Mouse (Mus musculus): ENCODE results near the gene Efemp2.

Efemp2 gene

DNA sequence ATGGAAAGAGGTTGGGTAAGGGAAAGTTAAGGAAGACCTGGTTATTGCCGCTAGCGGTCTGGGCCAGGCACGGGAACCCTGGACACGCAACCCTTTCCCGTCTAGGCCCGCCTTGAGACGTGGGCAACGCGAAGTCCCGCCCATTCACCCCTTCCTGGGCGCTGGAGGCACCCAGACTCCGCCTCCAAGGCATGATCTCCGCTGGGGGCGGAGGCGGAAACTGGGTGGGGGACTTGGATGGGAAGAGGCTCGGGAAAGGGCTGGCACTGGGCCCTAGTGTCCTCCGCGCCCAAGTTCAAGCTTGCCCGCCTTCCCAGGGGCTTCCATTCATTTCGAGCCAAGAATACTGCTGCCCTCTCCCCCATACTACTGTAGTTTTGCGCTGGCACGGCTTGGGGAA lies at the start of gene Efemp2:
Efemp2 (plus strand) TSS at position 235 of the 400 bp plus-strand sequence.
- peak; percentile 99 for DNase-seq

DNA sequence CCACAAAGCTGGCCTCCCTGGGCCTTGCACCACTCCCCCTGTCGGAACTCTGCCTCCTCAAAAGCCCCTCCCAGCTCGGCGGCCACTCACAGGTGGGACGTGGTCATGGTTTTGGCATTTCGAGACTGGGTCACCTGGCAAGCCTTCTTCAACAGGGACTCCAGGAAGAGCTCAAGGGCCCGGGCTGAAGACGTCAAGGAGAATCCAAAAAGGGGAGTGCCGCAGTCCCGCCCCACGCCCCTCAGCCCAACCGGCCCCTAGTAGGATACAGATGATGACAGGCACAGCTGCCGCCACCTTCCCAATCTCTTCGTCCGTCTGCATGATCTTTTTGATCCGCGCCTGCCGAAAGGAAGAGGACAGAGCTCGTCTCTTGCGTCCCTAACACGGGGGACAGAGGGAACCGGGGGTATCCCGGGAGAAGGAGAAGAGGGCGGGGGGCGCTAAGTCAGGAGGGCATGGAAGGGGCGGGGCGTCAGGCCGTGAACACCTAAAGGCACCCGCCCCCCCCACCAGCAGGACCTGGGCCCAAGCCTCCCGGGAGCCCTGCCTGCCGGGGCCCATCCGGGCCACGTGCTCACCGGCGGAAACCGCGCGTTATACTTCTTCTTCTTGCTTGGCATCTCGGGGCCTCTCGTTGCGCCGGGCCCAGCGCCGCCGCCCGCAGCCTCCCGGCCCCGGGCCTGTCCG lies 49.5 kb upstream of the Efemp2 start:
- peak; percentile 99 for DNase-seq

DNA sequence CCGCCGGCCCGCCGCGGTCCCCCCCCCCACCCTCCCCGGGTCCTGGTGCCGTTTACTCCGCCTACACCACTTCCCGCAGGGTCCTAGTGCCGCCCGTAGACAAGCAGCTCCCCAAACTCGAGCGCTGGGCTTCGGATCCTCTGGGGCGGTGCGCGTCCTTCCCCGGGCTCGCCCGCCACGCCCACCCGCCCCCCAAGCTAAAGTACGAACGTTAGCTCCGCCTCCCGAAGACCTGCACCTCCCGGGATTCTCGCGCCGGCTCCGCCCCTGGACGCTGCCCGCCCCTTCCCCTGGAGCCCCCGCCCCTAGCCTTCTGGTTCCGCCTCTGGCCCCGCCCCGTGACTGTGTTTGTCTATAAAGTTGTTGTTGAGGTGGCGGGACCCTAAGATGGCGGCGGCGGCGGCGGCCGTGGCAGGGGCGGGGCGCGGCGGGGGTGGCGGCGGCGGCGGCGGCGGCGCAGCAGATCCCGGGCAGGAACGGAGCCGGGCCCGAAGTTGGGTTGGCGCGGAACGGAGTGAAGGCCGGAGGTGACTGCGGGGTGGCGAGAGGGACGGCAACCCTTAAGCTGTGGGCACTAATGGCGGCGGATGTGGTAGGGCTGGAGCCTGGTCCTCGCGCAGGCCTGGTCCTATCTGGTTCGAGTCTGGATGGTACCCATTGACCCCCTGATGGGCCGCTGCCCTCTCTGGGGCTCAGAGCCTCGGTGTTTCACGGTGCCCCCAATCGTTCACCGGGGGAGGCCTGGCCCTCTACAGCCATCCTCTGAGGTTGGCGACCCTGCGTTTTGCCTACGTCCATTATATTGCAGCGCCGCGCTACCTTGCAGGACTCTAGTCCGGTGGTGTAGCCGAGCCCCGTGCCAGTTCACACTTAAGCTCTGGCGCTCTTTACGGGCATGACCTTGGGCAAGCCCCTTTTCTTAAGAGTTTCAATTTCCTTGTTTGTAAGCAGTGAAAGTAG lies 48.7 kb upstream of the Efemp2 start, which contains the start of the genes Drap1 and AI837181:
Drap1 (minus strand) TSS at position 198 of the 960 bp plus-strand sequence.
AI837181 (plus strand) TSS at position 363 of the 960 bp plus-strand sequence.
- DNase-seq: peak; percentile 99

DNA sequence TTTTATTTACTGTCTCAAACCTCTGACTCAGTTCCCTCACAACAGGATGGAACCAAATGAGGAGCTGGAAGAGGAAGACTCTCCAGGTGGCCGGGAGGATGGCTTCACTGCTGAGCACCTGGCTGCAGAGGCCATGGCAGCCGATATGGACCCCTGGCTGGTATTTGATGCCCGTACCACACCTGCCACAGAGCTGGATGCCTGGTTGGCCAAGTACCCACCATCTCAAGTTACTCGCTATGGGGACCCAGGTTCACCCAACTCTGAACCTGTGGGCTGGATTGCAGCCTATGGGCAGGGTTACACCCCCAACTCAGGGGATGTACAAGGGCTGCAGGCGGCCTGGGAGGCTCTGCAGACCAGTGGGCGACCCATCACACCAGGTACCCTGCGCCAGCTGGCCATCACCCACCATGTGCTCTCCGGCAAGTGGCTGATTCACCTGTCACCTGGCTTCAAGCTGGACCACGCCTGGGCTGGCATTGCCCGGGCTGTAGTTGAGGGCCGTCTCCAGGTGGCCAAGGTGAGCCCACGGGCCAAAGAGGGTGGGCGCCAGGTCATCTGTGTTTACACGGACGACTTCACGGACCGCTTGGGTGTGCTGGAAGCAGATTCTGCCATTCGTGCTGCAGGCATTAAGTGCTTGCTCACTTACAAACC lies 47.7 kb upstream of the Efemp2 start:
- peak; percentile 97 for DNase-seq

DNA sequence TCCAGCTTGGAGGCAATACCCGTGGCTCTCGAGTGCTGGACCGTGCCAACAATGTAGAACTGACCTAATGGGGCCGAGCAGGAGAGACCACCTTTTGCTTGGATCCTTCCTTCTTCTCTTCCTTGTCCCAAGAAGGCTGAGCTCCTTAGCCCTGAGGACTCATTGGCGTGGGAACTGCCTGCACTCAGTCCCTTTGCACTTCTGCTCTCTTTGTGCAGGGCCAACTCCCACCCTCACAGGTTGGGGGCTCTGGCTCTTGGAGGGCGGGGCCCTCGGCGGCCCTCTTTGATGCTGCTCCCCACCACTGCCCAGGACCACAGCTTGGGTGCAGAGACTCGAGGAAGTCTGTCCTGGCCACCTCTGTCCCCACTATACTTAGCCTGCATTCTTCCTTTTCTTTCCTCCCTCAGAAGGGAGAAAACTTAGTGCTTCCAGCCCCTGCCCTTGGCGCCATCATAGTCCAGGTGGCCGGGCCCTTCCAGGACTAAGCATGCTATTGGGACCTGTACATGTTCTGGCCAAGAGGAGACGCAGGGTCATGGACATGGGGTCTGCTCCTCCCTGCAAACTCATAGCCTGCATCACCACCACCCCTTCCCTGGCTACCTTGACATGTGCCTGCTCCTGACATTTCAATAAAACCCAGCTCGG lies 47.0 kb upstream of the Efemp2 start:
- peak; percentile 92 for DNase-seq

DNA sequence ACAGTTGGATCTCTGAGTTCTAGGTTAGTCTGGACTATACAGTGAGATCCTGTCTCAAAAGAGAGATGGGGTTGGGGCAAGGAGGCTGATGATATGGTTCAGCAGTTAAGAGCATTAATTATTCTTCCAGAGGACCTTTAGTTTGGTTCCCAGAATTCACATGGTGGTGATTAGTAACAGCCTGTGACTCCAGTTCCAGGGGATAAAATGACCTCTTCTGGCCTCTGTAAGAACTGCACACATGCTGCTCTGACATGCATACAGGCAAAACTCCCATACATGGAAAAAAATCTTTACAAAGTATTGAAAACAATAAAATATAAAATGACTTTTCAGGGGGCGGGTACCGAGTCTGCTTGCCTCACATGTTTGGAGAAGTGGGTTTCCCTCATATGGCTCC lies 45.7 kb upstream of the Efemp2 start:
- no peak for DNase-seq

DNA sequence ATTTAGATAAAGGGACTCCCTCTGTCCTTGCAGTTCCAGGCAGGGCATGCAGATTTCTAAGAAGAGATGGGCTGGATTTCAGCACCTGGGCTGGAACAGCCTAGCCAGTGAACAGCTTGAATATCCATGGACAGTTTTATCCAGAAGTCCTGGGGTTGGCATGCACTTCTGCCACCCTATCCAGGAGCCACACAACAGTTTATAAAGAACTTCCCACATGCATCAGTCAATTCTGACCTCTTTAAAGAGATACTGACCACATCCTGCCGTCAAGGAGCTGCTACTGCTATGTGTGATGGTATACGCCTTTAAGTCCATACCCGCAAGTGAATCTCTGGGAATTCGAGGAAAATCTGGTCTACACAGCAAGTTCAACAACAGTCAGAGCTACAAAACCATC lies 44.5 kb upstream of the Efemp2 start:
- no peak for DNase-seq

DNA sequence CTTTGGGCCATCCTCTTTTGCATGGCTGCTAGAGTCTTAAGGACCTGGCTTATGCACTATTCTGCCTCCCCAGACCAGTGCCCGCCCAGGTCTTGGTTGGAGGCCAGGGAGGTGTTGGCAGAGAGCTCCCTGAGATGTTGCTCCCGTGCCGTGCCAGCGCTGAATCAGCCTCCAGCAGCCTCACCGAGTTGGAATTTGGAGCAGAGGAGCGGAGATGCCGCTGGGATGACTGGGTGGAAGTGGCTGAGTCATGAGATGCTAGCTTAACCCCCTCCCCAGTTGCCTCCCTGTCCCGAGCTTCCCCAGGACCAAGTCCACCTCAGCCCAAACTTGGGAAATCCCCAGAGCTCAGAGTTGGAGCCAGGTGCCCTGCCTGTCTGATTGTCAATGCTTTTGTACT lies 43.9 kb upstream of the Efemp2 start:
- DNase-seq: peak; percentile 96

DNA sequence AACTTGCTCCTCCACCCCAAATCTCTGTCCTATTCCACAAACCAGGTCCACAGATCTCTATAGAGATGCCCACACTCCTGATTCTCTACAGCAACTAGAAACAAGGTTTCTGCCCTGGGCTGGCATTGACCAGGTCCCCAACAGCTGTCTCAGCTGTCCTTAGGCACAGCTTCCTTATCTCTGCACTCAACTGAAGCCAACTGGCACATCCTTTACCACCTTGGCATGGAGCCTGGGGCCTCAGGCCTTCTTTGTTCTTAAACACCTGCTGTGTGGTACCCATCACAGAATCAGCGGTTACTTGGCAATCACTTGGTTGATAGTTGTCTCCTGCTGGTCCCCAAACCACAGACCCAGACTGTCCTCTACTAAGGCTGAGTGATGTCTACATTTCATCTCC lies 43.3 kb upstream of the Efemp2 start:
- no peak for DNase-seq

DNA sequence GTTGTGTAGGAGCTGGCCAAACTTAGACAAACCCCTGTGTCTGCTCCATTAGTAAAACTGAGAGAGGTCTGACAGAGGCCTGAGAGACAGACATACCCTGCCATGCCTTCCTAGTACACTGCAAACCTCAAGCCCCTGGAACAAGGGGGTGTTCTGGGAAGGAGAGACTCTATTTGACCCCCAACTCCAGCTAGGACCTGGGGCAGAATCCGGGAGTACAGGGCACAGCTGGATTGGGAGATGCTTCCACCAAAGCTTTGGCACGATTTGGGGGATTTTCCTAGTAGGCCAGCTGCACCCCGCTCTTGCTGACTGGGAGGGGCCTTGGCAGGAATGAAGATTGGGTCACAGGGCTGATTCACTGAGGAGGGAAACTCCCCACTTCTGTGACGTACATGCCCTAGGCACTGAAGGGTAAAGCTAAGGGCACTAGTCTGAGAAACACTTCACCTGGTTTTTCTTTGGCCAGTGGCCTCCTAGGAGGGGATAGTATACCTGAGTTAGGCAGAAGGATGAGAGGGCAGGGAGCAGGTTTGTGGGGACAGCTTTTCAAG lies 41.8 kb upstream of the Efemp2 start:
- DNase-seq: peak; percentile 94

DNA sequence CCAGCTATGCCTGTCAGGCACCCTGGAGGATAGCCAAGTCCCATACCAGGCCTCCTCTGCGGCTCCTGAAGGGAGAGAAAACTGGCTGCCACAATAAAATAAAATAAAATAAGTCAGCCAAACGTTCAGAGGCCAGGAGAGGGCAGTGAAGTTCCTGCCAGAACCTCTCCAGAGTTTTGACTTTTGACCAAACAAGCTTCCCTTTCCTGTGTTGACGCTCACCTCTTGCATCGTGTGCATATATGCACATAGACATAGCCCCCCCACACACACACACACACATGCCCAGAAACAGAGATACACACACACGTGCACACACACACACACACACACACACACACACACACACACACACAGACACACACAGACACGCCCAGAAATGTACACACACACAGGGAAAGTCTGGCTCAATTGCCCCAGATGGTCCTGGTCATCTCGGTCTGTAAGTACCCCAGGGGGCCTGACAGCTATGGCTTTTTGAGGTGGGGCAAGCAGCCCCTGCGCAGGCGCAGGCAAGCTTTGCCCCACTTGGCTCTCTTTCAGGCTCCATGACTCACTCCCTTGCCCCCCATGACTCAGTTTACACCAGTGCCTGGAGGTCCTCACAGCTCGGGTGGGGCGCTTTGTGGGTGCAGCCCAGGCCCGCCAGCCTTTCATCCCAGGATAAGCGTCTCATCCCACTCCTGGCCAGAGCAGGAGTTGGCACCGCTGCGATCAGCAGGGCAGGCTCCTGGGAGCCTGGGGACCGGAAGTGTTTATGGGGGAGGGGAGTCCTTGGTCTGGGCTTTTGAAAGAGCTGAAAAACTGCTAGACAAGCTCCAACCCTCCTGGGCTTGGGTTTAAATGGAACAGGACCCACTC lies 40.5 kb upstream of the Efemp2 start:
- peak; percentile 97 for DNase-seq

DNA sequence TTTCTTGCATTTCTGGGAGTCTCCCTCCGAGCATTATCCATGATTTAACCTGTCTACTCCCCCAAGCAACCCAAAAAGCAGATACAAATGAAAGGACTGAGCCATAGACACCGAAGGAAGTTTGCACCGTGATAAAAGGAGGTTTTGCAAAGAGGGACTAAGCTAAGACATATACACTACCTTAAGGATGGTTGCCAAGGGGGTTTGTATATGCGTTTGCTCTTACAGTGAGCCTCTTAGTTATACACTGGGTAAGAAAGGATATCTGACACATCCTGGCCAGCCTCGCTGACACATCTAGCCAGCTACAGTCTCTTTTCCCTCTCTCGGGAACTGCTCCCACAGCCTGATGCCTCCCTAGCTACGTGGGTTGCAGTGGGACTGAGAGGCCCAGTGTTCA lies 39.8 kb upstream of the Efemp2 start:
- DNase-seq: no peak

DNA sequence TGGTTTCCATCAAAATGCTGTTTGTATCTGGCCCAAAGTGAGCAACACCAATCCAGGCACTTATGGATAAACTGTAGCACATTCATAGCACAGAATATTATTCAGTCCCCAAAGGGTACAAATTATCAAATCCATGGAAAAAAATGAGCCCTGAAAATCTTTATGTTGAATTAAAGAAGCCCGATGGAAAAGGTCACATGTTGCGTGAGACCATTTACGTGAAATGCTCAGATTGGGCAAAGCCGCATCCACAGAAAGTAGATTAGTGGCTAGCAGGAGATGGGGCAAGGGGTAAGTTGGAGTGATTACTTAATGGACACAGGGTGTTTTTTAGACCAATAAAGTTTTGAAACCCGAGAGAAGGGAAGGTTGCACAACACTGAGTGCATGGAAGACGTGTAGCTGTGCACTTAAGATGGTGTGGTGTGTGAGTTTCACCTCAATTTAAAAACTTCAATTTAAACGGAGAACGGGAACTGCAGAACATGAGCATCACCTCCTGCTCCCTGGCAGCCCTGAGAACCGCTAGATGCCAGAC lies 29.3 kb upstream of the Efemp2 start:
- no peak for DNase-seq

DNA sequence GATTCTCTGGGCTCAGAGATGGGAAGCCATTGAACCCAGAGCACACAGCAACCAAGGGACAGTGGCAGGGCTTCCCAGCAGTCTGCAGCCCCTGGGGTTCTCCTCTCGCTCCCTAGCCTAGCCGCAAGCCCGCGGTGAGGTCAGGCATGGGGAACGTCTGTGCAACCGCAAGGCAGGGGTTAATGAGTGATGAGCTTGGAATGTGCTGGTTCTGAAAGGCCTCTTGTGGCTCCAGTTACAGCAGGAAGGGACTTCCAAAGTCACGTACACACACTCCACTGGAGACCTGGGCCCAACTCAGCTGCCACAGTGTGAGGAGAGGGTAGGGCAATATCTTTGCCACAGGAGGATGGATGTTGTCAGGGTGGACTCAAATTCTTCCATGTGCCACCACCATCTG lies 28.8 kb upstream of the Efemp2 start:
- no peak for DNase-seq

DNA sequence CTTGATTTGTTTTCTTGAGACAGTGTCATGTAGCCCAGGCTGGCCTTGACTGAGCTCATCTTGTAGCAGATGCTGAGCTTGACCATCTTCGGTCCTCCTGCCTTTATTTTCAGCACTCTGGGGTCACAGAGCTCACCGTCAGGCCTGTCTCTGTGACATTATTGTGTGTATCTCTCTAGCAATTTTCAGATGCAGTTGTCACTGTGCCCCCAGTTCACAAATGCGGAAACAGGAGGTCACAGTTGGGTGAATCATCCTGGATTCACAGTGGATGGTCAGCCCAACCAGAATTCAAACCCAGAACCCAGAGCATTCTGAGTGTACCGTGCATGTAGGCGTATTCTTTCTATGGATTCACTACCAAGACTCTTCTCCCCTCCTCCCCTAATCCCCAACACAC lies 28.0 kb upstream of the Efemp2 start:
- DNase-seq: no peak

DNA sequence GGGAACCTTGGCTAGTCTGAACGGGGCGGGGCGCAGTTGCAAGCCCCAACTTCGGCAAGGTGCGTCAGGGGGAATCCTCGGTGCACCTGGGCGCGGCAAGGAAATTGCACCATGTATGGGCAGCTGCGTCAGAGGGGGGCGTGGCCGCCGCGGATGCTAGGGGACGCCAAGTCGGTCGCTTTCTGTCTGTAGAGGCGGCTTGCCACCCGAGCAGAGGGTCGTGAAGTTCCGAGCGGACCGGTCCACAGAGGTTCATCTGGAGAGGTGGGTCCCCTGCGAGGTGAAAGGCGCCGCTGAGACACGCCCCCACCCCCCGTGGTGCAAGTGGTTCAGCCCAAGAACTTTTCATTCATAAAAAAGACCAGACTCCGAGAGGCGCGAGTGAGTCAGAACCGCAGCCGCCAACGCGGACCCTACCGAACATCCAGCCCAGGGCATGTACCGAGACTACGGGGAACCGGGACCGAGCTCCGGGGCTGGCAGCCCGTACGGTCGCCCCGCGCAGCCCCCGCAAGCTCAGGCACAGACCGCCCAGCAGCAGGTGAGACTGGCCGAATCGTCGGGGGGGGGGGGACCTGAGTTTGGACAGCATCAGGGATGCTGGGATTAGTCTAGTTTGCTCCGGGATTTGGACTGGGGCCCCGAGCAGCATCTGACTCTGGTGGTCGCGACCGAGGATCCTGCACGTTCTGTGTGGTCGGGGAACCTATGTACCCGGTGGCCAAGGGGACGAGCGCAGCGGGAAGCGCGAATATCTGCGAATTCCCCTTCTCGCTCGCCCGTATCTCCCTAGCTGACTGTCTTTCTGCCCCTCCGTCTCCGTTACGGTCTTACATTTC lies 26.0 kb upstream of the Efemp2 start, which contains the start of gene Fosl1:
Fosl1 (plus strand) TSS at position 33 of the 839 bp plus-strand sequence.
- peak; percentile 97 for DNase-seq

DNA sequence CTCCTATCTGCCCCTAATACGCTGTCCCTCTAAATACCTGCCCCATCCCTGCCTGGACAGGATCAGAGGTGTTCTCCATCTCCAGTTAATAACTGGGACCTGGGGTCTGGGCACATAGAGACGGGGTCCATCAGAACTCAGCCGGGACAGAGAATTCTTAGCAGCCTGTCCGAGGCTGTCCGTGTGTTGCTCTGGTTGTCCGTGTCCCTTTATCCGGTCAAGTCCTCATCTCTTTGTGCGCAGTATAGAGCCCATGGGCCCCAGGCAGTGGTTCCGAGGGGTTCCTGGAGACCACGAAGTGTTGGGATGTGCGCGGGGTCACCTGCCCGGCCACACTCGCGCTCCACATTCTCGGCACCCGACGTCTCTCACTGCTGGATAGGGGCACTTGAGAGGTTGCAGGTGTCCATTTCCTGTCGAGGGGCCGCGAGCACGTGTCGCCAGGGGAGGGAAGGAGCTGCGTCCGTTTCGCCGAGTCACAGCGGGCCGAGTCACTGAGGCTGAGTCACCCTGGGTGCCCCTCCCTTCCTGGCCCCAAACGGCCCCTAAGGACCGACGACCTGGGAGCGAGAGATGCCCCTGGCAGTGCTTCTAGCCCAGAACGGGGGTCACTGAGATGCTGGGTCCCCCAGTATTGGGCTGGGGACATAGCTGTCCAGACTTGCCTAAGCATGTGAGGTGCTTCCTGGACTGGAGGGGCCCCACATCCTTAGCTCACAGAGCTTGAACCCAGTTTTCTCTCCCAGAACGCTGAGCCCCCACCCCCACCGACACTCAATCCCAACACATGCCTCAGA lies 25.2 kb upstream of the Efemp2 start:
- peak; percentile 94 for DNase-seq

DNA sequence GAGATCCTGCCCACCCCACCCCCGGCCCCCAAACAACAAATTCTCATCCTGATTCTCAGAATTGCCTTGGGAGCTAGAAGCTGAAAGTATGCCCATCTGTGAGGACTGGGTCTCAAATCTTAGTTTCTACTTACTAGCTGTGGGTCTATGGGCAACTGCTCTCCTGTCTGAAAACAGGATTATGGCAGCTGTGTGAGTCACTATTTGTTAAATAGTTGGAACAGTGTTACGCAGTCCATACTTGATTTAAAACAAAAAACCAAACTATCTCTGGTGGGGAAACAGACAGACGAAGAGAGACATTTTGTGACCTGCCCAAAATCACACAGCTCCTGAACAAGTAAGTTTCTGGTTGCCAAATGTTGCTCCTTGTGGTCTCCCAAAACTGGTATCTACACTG lies 24.1 kb upstream of the Efemp2 start:
- no peak for DNase-seq

DNA sequence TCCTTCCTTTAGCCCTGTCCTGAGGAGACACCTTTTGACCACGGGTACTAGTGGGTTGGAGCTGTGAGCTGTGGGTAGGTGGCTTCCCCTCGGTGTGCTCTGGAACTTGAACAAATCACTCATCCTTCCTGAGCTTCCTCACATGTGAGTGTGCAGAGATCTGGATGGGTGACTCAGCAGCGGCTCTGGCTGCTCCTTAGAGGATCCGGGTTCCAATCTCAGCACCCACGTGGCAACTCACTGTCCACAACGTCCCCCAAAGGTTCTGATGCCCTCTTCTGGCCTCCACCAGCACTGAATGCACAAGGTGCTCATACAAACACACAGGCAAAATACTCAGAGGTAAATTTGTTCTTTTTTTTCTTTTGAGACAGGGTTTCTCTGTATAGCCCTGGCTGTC lies 22.0 kb upstream of the Efemp2 start:
- DNase-seq: no peak

Measured in heart, adult 11 months (tissue).